Mouse (Mus musculus) liver, embryonic 14.5 days (tissue): ENCODE results near the gene Rerg. TPM values are rescaled to one million over a fixed set of nuclear protein-coding genes. Genes with fewer than 3 reads are reported as not detected.
A peak's percentile ranks its signal among the peaks of the same experiment; 100 is the strongest.

Source experiments
- ATAC-seq: fragments of 200-750 bp; cut with Nextera tagmentation; 2 replicates; pipeline ENCODE4 v1.8.0; 2017; ENCODE audit warnings: moderate number of reproducible peaks, mild to moderate bottlenecking, moderate library complexity; ENCODE audit not compliant: insufficient read depth
- DNase-seq, 3 experiments: peaks; one replicate each; pipeline ENCODE4 v3.0.0-alpha.2; 2012 to 2013; ENCODE audit warnings: low read depth in 3 of 3, low spot score in 3 of 3
- H3K27ac ChIP-seq: fragments of 300-500 bp; sonication (generic); 2 replicates; pipeline ENCODE4 v1.5.1; 2014; ENCODE audit warnings: moderate library complexity, mild to moderate bottlenecking, control low read depth, inconsistent platforms
- H3K27me3 ChIP-seq: fragments of 300-500 bp; sonication (generic); 2 replicates; pipeline ENCODE4 v1.6.1; 2014; ENCODE audit warnings: mild to moderate bottlenecking, low read length, moderate library complexity; ENCODE audit not compliant: control insufficient read depth, insufficient read depth
- H3K36me3 ChIP-seq: fragments of 300-500 bp; sonication (generic); replicated peaks from 2 replicates; pipeline ENCODE4 v1.6.1; 2014; ENCODE audit warnings: low read depth; ENCODE audit not compliant: control insufficient read depth, insufficient read depth
- H3K4me1 ChIP-seq, 2 experiments: fragments of 200-500 bp in 1 of 2; fragments of 300-500 bp in 1 of 2; sonication (generic) in 1 of 2; replicated peaks; 2 replicates each; pipeline ENCODE4 v1.6.1; 2012 to 2014; ENCODE audit warnings: antibody characterized with exemption in 1 of 2, inconsistent platforms in 1 of 2, low read length in 1 of 2; ENCODE audit not compliant: control insufficient read depth in 2 of 2, insufficient read depth in 2 of 2
- H3K4me2 ChIP-seq: fragments of 300-500 bp; sonication (generic); 2 replicates; pipeline ENCODE4 v1.6.1; 2014; ENCODE audit warnings: low read depth, mild to moderate bottlenecking, control low read depth, moderate library complexity
- H3K4me3 ChIP-seq, 2 experiments: fragments of 200-500 bp in 1 of 2; fragments of 300-500 bp in 1 of 2; sonication (generic) in 1 of 2; 2 replicates each; pipeline ENCODE4 v1.5.1; 2012 to 2014; ENCODE audit warnings: low read depth in 2 of 2, low read length in 2 of 2, mild to moderate bottlenecking in 2 of 2, control low read depth in 1 of 2, inconsistent platforms in 1 of 2, moderate library complexity in 1 of 2; ENCODE audit not compliant: insufficient read depth in 1 of 2
- H3K9ac ChIP-seq: fragments of 300-500 bp; sonication (generic); replicated peaks from 2 replicates; pipeline ENCODE4 v1.6.1; 2014; ENCODE audit warnings: mild to moderate bottlenecking, control low read depth, moderate library complexity
- H3K9me3 ChIP-seq: fragments of 300-500 bp; sonication (generic); 2 replicates; pipeline ENCODE4 v1.6.1; 2016; ENCODE audit warnings: low read length, mixed read lengths; ENCODE audit not compliant: control insufficient read depth
- CTCF ChIP-seq: IDR thresholded peaks from 2 replicates; pipeline ENCODE4 v1.5.1; 2016; ENCODE audit warnings: antibody characterized with exemption, low read depth, control low read depth
- EP300 ChIP-seq: IDR thresholded peaks from 2 replicates; pipeline ENCODE4 v1.6.1; 2016; ENCODE audit warnings: antibody characterized with exemption, low read depth
- WGBS: fragments of 180-500 bp; shearing (Covaris S2); extraction: QIAGEN DNeasy Blood & Tissue Kit; methylation state at CpG from one replicate; pipeline ENCODE4 v1.1.7; 2014; ENCODE audit not compliant: insufficient replicate concordance; 5-methylcytosine and 5-hydroxymethylcytosine counted together
- polyA plus RNA-seq, 2 experiments: library from polyadenylated mRNA; depleted of rRNA in 1 of 2; stranded (reverse) in 1 of 2; unstranded in 1 of 2; fragments of >200 nt; fragmentation: Nextera tagmentation in 1 of 2; extraction: Ambion mirVana in 1 of 2; gene quantifications; 2 replicates each; pipeline versions ENCODE4 v1.2.1 to v1.2.3; 2012 to 2014

Gene Rerg
- polyA plus RNA-seq, 2 experiments: 1.2 to 1.9 TPM

- ATAC-seq: no peak
Measured at GRCm38 (mm10) chr6:137180636-137181035, 10.3 kb upstream of the Rerg start.

GRCm38 (mm10) chr6:137180115-137180514 is 9.8 kb upstream of the Rerg start:
- no peak for DNase-seq
- Histone ChIP-seq H3K4me3 (no peak overlapping the region), H3K36me3 (no peaks in the 10 kb centered on the region), H3K4me2 (no peak overlapping the region), H3K27ac (no peak overlapping the region), H3K27me3 (no peaks in the 10 kb centered on the region), H3K4me1 (no peaks in the 10 kb centered on the region), H3K9me3 (no peaks in the 10 kb centered on the region), H3K9ac (no peak overlapping the region)
- no peak for ATAC-seq
- 57% methylated on average over 8 of the region's 8 CpGs for WGBS
- TF ChIP-seq EP300 (no peak), CTCF (no peak)

More at GRCm38 (mm10) chr6:137180636-137181035, 10.3 kb upstream of the Rerg start:
- no peak overlapping the region for H3K4me3 ChIP-seq
- H3K9me3 ChIP-seq: no peaks in the 10 kb centered on the region
- no peak overlapping the region for H3K4me2 ChIP-seq
- WGBS: 63% methylated on average over 6 of the region's 6 CpGs
- no peak for TF ChIP-seq CTCF
- no peak for TF ChIP-seq EP300
- H3K4me1 ChIP-seq: no peaks in the 10 kb centered on the region
- no peaks in the 10 kb centered on the region for H3K27me3 ChIP-seq
- H3K36me3 ChIP-seq: no peaks in the 10 kb centered on the region
- DNase-seq: no peak
- no peak overlapping the region for H3K9ac ChIP-seq
- no peak overlapping the region for H3K27ac ChIP-seq

GRCm38 (mm10) chr6:137179026-137179425 is 8.7 kb upstream of the Rerg start:
- Histone ChIP-seq H3K4me2 (no peak overlapping the region), H3K27me3 (no peaks in the 10 kb centered on the region), H3K36me3 (no peaks in the 10 kb centered on the region), H3K4me3 (no peak overlapping the region), H3K27ac (no peak overlapping the region), H3K4me1 (no peaks in the 10 kb centered on the region), H3K9ac (no peak overlapping the region), H3K9me3 (no peaks in the 10 kb centered on the region)
- TF ChIP-seq CTCF: no peak
- TF ChIP-seq EP300: no peak
- 52% methylated on average over 3 of the region's 3 CpGs for WGBS
- DNase-seq: no peak
- no peak for ATAC-seq

GRCm38 (mm10) chr6:137170646-137171045 is 349 bp upstream of the Rerg start:
- WGBS: 40% methylated on average over 7 of the region's 7 CpGs
- H3K27me3 ChIP-seq: peaks cover 13% of the 10 kb centered on the region
- H3K4me1 ChIP-seq: no peaks in the 10 kb centered on the region
- no peak overlapping the region for H3K4me2 ChIP-seq
- no peak overlapping the region for H3K9ac ChIP-seq
- no peak for ATAC-seq
- TF ChIP-seq CTCF (no peak), EP300 (no peak)
- no peaks in the 10 kb centered on the region for H3K9me3 ChIP-seq
- H3K4me3 ChIP-seq: no peak overlapping the region
- no peak overlapping the region for H3K27ac ChIP-seq
- no peaks in the 10 kb centered on the region for H3K36me3 ChIP-seq
- no peak for DNase-seq

- Histone ChIP-seq H3K9ac (no peak overlapping the region), H3K4me1 (no peaks in the 10 kb centered on the region), H3K27ac (no peak overlapping the region), H3K27me3 (peaks cover 13% of the 10 kb centered on the region), H3K36me3 (no peaks in the 10 kb centered on the region), H3K9me3 (no peaks in the 10 kb centered on the region), H3K4me2 (peak overlapping the region; percentile 42), H3K4me3 (peak overlapping the region; percentile 20 to 34)
- ATAC-seq (peak; percentile 69), DNase-seq (peak; percentile 20 to 35 (median 20))
- 1% methylated on average over 46 of the region's 53 CpGs for WGBS
- TF ChIP-seq EP300: no peak
- TF ChIP-seq CTCF: peak; percentile 82
Measured at GRCm38 (mm10) chr6:137169171-137169968, 927 bp downstream of the Rerg start.
